Mouse (Mus musculus) 3T3-L1 (cell line): ENCODE results near the gene Ctnnbip1.
"Not testable (repeated sequence)": the region's sequence is repeated elsewhere in the genome, so short reads cannot be mapped to it uniquely, and the experiment has no call there.

ENCODE experiments used
- DNase-seq: peaks from one replicate; pipeline ENCODE4 v3.0.0-alpha.2; 2015; ENCODE audit warnings: low read depth, low spot score

Ctnnbip1 gene

DNA sequence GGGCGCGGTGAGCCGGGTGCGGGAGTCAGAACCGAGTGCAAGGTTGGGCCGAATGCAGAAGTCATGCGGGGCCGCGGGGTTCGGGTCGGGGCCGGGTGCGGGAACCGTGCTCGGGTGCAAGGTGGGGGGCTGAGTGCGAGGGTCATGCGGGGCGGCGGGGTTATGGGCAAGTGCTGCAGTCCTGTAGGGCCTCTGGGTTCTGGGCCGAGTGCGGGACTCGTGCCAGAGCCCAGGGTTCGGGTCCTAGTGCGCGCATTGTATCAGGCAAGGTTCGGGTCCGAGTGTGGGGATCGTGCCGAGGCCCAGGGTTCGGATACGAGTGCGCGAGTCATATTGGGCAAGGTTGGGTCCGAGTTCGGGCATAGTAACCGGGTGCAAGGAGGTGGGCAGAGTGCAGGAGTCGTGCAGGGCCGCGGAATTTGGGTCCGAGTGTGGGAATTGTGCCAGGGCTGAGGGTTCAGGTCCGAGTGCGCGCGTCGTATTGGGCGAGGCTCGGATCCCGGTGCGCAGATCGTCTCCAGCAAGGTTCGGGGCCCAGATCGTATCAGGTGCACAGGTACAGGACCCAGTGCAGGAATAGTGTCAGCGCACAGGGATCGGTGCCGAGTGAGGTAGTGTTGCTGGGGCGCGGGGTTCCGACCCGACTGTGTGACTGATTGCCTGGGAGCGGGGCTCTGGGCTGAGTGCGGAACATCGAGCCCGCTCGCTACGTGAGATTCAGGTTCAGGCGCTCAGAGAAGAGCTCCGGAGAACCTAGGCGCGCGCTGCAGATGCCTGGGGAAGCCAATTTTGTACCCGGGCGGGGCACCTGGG lies 69.0 kb downstream of the Ctnnbip1 start:
- DNase-seq = no peak

DNA sequence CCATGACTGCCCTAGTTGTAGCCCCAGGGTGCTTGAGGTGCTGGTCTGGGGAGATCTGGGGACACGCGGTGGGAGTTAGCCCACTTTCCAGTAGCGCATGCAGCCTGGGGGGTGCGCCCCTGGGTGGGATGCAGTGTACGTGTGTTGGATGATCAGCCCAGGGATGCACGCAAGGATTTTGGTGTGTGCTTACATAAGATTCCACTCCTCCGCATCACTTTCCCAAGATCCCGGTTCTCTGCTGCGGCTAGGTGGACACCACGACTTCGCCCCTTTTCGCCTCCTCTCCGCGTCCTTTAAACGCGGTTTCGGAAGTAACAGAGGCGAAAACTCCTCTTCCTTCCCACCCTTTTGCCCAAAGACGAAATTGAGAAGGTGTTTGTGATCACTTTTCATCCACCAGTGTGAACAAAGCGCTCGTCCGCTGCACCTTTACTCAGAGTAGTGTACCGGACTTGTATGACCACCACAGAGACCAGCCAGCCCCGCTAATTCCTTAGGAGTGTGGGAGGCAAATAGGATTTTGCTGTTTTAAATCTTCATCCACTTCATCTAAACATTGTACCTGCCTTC lies 69.6 kb downstream of the Ctnnbip1 start:
- DNase-seq = no peak

DNA sequence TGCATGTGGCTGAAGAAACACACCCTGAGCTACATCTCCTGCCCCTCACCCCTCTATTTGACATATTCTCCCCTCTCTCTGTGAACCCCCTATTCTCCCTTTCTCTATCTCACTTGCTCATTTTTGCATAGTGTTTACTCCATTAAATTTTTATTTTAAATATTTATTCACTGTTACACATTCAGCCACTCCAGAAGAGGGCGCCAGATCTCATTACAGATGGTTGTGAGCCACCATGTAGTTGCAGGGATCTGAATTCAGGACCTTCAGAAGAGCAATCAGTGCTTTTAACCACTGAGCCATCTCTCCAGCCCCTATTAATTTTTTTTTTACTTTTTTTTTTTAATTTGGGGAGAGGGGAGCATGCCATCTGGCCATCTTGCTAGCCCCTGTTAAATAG lies 72.2 kb downstream of the Ctnnbip1 start:
- no peak for DNase-seq

DNA sequence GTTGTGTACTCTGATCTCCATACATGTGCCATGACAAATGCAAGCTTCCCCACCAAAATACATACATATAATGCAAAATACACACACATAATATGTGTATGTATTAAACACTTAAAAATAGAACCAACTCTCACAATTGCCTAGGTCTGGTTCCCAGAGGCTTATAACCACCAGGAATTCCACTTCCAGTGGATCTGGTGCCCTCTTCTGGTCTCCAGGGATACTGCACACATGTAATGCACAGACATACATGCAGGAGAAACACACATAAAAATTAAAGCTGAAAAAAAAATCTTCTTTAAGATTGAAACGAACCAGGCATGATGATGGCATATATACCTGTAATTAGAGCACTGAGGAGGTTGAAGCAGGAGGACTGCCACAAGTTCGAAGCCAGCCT lies 73.5 kb downstream of the Ctnnbip1 start:
- DNase-seq = peak; percentile 55

DNA sequence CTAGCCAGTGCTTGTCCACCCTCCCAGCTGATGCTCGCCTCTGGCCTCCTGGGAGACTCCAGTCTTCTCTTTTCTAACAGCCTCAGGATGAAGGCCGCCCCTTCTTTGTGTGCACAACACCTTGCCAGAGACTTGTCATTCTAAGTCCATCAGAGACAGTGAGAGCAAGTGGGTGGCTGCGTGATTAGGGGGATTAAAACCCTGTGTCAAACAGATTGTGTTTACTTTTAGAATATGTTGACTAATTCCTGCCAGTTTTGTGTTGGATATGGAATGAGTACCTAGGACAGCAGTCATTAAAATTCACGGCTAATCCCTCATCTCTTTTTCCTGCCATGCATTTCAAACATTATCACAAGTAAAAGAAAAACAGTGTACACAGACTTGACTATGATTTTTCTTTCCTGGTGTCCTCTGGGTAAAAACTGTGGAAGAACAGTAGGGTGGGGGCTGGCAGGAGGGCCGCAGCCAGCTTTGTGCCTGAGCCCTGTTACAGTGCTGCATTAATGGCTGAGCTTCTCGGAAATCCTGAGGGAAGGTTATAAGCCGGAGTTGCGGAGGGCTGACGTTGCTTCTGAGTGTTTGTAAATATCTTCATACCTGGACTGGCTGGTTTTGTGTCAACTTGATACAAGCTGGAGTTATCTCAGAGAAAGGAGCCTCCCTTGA lies 77.0 kb downstream of the Ctnnbip1 start:
- no peak for DNase-seq

DNA sequence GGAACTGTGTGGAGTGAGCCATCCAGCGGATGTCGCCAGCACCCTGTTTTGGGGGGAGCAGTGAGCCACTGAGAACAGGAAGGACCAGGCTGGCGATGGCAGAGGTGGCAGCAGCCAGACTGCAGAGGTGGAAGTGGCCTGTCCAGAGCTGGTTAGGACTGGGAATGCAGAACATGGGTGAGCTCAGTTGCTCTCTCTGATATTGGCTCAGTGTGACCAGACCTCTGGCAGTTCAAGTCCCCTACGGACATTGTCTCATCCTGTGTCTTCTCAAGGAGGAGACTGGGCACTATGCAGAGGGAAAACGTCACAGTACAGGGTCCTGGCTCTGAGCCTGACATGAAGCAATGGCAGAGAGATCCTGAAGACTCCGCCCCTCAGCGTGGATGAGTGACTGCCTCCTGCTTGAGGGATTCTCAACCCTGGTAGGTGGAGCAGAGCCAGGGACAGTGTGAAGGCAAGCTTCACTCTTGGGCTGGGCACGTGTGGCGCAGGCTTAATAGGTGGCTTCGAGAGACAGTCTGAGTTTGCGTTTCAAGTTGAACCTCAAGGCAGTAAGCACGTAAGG lies 79.7 kb downstream of the Ctnnbip1 start:
- peak; percentile 31 for DNase-seq

DNA sequence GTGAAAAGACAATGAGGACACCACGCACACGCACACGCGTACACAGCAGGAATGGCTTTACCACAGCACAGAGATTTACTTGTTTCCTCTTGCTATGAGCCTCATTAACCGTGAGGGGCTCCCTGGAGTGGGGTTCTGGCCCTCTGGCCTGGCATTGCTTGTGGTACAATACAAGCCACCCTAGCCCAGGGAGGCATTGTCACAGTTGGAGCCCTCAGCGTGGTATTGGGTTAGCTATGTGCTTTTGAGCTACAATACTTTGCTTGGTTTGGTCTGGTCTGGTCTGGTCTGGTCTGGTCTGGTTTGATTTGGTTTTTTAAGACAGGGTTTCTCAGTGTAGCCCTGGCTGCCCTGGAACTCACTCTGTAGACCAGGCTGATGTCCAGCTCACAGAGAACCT lies 81.5 kb downstream of the Ctnnbip1 start:
- no peak for DNase-seq

DNA sequence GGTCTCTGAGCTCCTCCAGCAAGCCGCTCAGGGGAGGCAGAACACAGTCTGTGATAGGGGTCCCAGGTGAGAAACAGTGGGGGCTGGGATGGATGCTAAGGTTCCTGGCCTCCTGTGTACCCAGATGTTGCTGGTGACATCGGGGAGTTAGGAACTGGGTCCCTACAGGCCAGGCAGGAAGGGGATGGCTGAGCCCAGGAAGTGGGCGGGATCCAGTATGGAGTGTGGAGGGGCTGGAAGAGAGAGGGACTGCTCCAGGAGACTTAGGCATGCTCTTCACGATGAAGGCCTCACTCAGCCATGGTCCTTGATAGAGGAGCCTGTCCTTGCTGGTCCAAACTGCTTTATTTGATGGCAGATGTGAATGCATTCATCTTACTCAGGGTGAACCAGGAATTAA lies 82.1 kb downstream of the Ctnnbip1 start:
- no peak for DNase-seq

DNA sequence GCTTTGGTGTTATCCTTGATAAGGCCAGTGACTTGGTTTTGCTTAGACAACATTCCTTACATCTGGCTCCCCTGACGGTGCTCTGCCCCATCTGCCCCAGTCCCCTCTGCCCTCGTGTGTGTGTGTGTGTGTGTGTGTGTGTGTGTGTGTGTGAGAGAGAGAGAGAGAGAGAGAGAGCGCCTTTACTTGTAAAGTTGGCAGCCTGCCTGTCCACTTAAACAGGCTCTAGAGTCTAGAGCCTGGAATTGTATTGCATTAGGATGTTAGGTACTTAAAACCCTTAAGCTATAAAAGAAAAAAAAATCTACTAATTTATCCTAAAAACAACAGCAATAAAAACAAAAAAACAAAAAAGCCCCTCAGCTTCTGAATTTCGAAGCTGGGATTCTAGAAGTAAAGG lies 83.4 kb downstream of the Ctnnbip1 start:
- no peak for DNase-seq

DNA sequence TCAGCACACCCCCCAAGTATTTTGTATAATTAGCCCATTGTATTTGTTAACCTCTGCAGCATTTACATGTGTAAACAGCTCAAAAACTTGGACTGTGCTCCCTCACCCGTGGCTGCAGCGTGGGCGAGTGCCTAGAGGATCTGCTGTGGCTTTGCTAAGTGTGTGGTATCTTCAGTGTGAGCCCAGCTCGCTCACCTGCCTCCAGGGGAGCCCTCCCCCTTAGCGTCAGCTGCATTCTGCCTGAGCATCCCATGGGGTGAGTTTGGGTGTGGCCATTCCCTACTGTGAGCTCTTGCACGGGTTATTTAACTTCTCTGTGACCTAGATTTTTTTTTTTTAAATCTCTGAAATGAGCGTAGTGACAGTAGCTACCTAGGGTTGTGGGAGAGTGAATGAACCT lies 84.2 kb downstream of the Ctnnbip1 start:
- DNase-seq = no peak

DNA sequence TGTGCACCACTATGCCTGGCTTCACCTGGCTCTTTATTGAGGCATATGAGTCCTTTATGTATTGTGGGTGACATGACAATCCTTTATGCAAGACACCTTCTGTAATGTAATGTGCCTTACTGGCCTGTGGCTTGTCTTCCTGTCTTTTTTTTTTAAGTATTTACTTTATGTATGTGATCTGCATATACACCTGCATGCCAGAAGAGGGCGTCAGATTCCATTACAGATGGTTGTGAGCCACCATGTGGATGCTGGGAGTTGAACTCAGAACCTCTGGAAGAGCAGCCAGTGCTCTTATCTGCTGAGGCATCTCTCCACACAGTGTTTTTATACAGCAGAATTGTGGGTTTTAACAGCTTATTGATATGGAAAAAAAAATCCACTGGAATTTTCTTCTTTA lies 85.8 kb downstream of the Ctnnbip1 start:
- DNase-seq = no peak

DNA sequence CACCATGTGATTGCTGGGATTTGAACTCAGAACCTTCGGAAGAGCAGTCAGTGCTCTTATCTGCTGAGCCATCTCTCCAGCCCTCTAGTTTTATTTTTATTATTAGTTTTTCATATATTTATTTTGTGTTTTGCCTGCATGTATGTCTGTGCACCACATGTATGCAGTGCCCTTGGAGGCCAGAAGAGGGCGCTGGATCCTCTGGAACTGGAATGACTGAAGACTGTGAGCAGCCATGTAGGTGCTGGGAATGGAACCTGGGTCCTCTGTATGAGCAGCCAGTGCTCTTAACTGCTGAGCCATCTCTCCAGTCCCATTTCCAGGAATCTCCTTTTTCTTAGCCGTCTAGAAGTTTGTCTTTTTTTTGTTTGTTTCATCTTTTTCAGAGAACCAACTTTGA lies 86.5 kb downstream of the Ctnnbip1 start:
- DNase-seq = no peak

DNA sequence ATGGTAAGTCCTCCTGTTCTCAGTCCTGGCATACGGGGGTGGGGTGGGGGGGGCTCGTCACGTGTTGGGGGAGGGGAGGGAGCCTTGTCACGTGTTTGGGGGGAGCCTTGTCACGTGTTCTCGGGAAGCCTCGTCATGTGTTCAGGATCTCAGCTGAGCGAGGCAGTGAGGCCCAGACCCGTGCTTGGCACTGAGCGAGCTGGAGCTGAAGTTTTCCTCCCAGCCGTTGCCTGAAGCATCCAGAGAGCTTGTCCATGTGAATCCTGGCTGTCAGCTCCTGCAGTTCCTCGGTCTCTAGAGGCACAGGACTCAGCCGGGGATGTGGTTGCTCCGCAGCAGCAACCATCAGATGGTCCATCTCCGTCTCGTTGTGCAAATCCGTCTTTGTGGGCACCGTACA lies 88.0 kb downstream of the Ctnnbip1 start:
- DNase-seq = no peak

DNA sequence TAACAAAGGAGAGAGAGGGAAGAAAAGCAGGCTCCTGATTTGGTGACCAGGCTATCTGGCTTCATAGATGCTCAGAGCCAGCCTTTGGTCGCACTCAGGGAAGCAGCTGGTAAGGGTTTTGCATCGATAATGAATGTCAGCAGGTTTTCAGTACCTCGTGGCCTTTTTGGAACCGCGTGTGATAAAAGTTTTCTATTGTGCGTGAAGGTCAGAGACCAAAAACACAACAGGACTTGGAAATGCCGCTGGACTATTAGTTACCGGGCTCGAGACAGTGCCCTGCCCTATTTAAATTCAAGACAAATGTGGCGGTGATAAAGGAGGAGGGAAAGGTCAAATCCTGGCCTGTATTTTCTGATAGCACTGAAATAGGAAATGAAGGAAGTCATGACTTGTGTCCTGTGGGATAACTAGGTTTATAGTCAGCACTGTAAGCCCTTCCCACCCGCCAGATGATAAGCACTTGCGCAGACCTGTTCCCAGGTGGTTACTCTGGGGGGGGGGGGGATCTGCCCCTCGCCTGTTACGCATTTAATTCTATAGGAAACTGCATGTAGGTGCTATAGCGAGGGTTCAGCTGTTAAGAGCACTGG lies 88.8 kb downstream of the Ctnnbip1 start:
- DNase-seq = no peak

DNA sequence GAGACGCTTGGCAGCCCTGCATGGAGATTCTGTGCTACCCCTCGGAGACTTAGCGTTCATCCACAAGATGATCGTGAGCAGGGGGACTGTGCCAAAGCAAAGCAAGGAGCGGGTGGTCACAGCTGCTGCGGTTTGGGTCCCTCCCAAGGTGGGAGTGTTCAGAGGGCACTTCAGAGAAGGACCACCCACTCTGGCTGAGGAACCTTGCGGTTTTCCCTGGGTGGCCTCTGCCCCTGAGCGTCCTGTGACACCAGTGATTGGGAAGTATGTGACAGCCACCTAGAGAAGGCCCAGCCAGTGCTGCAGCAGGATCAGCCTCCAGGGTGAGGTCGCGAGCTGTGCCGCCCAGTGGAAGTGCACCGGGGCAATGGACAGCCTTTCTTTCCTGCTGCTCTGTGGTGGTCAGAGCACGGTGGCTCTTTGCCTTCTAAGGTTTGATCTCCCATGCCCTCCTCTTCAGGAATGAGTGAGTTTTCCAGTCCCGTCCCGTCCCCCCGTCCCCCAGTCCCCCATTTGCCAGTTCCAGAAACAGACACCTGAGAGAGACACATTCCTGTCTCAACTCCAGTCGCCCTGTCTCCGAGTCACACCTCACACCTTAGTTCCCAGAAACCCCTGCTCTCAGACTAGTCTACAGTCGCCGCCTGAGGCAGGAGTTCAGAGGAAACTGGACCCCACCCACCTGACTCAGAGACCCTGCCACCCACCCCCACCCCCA lies 89.7 kb downstream of the Ctnnbip1 start:
- DNase-seq = no peak

DNA sequence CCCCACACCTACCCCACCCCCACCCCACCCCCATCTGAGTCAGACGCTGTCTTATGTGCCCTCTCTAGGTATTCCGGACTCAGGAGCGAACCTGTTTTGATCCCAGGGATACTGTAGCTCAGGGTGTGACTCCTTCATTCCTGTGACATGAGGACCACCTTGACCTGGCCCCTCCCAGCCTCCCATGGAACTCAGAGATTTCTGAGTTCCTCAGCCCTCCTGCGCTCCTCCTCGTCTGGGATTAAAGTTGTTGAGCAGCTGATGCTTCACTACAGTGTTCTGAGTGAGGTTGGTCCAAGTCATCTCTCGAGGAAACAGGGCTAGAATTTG lies 90.2 kb downstream of the Ctnnbip1 start:
- DNase-seq = no peak

DNA sequence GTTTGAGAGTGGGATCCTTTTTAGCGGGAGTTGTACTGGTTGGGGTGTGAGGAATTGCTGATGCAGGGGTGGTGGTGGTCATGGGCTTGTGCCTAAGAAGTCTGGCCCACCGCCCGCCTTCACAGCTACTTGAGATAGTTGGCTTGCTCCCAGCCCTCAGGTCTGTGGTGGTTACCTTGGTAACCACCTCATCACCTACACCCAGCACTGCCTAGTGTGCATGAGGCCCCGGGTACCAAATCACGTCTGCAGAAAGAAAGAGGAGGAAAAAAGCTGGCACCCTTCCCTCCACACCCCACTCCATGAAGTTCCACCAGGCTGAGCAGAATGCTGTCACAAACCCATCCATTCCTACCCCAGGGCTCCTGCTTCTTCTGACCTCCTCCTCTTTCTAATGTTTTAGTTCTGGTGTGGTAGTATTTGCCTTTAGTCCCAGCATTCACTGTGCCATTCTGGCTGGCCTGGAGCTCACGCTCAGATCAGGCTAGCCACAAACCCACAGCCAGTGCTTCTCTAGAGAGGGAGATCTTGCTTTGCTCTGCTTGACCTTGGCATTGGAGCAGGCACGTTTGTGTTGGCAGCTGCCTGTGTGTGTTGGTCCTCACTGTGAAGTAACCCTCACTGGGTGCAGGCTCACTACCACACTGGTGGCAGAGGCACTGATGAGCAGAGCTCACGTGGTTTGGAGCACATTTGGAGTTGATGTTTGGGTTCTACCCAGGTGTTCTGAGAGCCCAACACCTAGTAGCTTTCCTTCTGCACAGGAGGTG lies 91.4 kb downstream of the Ctnnbip1 start:
- DNase-seq = no peak

DNA sequence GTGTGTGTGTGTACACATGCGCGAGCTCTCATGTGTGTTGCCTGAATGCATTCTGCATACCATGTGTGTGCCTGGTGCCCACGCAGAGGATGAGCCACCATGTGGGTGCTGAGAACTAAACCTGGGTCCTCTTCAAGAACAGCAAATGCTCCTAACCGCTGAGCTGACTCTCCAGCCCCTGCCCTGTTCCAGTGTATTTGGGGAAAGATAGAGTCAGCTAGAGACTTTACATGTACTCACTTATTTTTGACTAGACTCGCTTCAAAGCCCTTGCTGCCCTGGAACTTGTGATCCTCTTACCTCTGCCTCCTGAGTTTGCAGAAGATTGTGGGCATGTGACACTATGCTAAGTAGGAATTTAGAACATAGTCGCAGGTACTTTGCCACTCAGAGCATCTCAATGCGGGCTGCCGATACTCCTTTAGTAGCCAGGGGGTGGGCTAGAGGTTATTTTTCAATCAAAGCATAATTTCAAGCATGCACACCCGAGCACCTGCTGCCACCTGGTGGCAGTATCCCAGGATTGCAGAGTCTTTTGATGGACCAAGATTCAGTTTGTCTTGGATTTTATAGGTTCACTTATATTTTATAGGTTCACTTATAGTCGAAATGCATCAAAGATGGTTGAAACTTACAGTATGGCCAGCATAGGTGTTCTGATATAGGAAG lies 93.5 kb downstream of the Ctnnbip1 start:
- DNase-seq = peak; percentile 74

DNA sequence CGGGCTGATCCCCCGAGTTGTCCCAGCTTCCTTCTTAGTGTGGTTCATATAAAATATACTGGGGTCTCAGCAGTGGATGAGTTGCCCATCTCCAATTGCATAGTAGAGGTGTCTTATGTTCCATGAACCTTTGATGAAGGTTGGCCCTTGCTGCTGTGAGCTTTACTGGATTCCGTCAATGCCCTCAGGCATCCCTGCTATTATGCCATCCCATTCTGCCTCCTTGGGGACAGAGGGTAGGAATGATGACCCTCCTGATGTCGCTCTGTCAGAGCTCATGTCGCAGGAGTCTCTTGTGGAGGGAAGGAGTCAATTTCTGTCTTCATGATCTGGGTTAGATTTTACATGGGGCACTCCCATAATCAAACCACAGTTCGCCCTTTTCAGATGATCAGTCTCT lies 95.5 kb downstream of the Ctnnbip1 start:
- not testable (repeated sequence) for DNase-seq

DNA sequence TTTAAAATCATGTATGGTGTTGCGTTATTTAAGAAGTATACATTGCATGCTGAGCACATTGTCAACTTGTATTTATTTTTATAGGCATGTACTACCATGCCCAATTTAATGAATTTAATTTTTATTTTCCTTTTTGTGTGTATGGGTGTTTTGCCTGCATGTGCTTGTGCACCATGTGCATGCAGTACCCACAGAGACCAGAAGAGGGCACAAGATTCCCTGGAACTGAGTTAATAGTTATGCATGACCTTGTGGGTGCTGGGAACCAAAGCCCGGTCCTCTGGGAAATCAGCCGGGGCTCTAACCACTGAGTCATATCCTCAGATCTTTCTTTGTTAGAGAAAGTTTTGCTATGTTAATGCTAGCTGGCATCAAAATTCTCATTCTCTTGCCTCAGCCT lies 96.8 kb downstream of the Ctnnbip1 start:
- no peak for DNase-seq
